In genomic region chr14:118286096-118286495, GRCm38 (mm10) we compare ENCODE assay signal across 25 mouse cellular contexts. TPM values are rescaled to one million over a fixed set of nuclear protein-coding genes. Genes with fewer than 3 reads are reported as not detected.
DNase-seq lines count a peak whose midpoint lies in the region; TF ChIP-seq lines count a peak whose summit lies in the region.
"Had no signal": no experiment of that assay in that cellular context is flagged by ENCODE, and none has a peak within 500 bp of the region (broad histone marks: within the 10 kb centered on the region; RNA-seq: fewer than 3 reads in every experiment).

No protein-coding gene starts in this region.

- no peak overlapping the region for H3K4me3 ChIP-seq in layer of hippocampus, adult 2 months
- H3K4me3 ChIP-seq: forebrain, embryonic 10.5 days; forebrain, embryonic 13.5 days; gastrocnemius, adult 2 months; hindbrain, embryonic 10.5 days; hindbrain, embryonic 13.5 days had no signal

- no peak for TF ChIP-seq CTCF in layer of hippocampus, adult 2 months (conservative IDR thresholded peaks at IDR 0.05)

- H3K27ac ChIP-seq in layer of hippocampus, adult 2 months: no peak overlapping the region
- H3K27ac ChIP-seq: forebrain, embryonic 10.5 days; forebrain, embryonic 13.5 days; gastrocnemius, adult 2 months; hindbrain, embryonic 10.5 days; hindbrain, embryonic 13.5 days had no signal

- DNase-seq in layer of hippocampus, adult 18-20 months (ENCODE audit: low spot score in 2 of 2): peak; percentile 25 to 71
- no peak for DNase-seq in layer of hippocampus, postnatal 25 days (ENCODE audit: extremely low spot score in 1 of 2, low spot score in 1 of 2)
- peak; percentile 19 to 62 for DNase-seq in layer of hippocampus, adult 2 months (ENCODE audit: low spot score in 2 of 2)
- peak; percentile 8 for DNase-seq in layer of hippocampus, adult 9-10 months (ENCODE audit: low spot score)
- peak; percentile 6 for DNase-seq in telencephalon, adult 2 months (ENCODE audit: low read depth, low spot score)
- DNase-seq in thymus, adult 18-20 months: no peak
- DNase-seq in thymus, postnatal 10 days (ENCODE audit: low spot score in 2 of 2): no peak
- DNase-seq: adrenal gland, adult 2 months; adrenal gland, postnatal 14 days; cerebellum, adult 11-12 months; cerebellum, adult 8-10 months; cerebellum, postnatal 10 days; cerebellum, postnatal 36 days; gastrocnemius, adult 2 months; gastrocnemius, postnatal 14 days; heart, adult 11 months; heart, postnatal 36 days had no signal

RNA-seq across cellular contexts. Expression of gene Gm9376, which starts 19.3 kb away (rescaled TPM):
- not detected for total RNA-seq in layer of hippocampus, adult 18-20 months (2021)
- total RNA-seq in layer of hippocampus, postnatal 25 days (2021): not detected
- not detected for total RNA-seq in layer of hippocampus, adult 2 months (2021)
- total RNA-seq: adrenal gland, adult 2 months; adrenal gland, postnatal 14 days; adrenal gland, postnatal 4 days; gastrocnemius, adult 2 months; gastrocnemius, postnatal 14 days; gastrocnemius, postnatal 4 days; heart, adult 8-10 months; heart, postnatal 36 days; MEL had no signal

RNA-seq across cellular contexts. Expression of gene Sox21, which starts 49.3 kb away (rescaled TPM):
- 10 to 100 TPM; 10.7 to 12.5 TPM for total RNA-seq in layer of hippocampus, adult 18-20 months (2021)
- 10 to 100 TPM in 1 of 2 experiments, 1 to 10 TPM in 1; 9.9 to 11.6 TPM for total RNA-seq in layer of hippocampus, postnatal 25 days (2021)
- total RNA-seq in layer of hippocampus, adult 2 months (2021): 1 to 10 TPM; 7.6 to 9.7 TPM
- total RNA-seq: adrenal gland, adult 2 months; adrenal gland, postnatal 14 days; gastrocnemius, adult 2 months; gastrocnemius, postnatal 14 days; heart, adult 8-10 months; heart, postnatal 36 days; MEL had no signal

Comparison
In these comparisons a context has a peak if more than half of its experiments do, and no peak if none do; other contexts are left out.
1. DNase-seq: peak in layer of hippocampus, adult 18-20 months (2 of 2), layer of hippocampus, adult 2 months (2 of 2), layer of hippocampus, adult 9-10 months (single experiment) and telencephalon, adult 2 months (single experiment); none in layer of hippocampus, postnatal 25 days (0 of 2), thymus, adult 18-20 months (0 of 2) and thymus, postnatal 10 days (0 of 2).